Mouse (Mus musculus) urinary bladder, adult 18-20 months (tissue): ENCODE measurements around the gene Fgd1.

ENCODE experiments used
- DNase-seq, 2 experiments: peaks; one replicate each; pipeline ENCODE4 v3.0.0; 2022; ENCODE audit warnings: low spot score in 2 of 2, mixed read lengths in 2 of 2

Gene Fgd1

DNA sequence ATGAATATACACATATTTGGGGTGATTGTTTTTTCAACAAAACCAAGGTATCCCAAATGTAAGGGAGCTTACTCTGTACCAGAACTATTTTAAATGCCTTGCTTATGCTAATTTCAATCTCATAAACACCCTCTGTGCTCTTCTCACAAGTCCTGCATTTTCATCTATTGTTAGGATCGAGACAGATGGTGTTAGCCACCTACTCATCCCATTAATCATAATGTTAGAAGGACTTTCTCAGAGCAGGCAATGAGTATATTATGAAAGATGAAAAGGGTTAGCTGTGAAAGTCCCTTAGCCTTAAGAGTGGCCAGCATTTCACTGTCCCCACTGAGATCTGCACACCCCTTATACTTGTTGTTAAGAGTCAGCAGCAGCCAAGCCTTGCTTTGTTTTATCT, 41.5 kb downstream of the Fgd1 start:
- DNase-seq, result no peak

DNA sequence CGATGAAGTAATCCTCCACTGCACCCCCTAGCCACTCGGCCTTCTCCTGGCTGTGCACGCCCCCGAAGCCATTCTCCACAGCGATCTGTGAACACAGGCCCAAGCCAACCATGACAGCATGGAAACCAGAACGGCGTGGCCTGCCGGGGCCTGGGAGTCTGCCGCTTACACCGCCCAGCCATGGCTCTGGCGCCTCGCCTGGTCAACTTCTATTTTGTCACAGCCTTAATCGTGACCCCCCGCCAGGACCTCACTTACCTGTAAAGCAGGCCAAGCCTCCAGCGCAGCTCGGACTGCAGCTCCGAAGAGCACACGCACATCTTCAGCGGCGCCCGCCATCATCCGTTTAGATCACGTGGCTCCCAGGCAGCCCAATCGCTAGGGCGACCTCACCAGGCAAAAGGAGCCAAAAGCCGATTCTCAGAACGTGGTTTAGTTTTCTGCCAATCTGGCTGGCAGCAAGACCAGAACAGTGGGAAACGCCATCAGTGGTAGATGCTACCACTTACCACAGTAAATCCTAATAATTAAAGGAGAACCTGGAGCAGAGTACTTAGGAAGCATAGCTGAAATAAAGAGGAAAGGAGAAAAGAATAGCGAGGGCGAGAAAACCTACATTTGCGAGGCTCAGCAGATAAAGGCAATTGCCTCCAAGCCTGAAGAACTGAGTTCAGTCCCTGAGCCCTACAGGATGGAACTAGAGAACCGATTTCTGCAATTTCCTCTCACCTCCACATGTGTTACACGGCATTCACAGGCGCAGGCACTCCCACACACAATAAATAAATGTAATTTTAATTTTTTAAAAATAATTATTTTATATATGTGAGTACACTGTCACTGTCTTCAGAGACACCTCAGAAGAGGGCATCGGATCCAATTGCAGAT, 50.5 kb downstream of the Fgd1 start, which contains the start of gene Tsr2:
Tsr2 (minus strand) TSS at position 373 of the 888 bp plus-strand sequence.
- peak; percentile 26 to 54 for DNase-seq

DNA sequence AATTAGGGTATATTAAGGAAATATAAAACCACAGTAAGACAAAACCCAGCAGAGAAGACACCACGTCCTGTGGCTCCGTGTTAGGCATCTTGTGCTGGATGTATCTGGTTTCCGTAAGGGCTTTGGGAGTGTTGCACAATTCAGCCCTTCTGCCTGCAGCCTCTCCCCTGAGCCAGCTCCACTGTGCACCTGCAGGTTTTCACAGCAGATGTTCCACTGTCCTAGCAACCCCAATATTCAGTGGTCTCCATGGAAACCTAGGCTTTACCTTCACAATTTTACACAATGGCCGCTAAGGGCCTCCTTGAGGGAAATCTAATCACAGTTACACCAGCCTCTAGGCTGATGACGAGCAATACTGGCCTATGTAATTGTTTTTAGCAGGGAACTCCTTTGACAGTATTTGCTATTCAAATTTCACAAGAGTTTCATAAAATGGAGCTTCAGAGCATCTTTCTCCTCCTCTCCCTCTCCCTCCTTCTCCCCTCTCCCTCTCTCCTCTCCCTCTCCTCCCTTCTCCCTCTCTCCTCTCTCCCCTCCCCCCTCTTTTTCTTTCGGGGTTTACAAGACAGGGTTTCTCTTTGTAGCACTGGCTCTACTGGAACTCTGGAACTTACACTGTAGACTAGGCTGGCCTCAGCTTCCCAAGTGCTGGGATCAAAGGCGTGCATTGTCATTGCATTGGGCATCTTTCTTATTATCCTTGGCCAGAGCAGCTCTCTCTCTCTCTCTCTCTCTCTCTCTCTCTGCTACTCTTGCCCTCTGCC, 61.5 kb downstream of the Fgd1 start:
- no peak for DNase-seq

- DNase-seq, result no peak
Measured at GRCm38 (mm10) chrX:151116795-151117194, 70.8 kb downstream of the Fgd1 start.

GRCm38 (mm10) chrX:151117432-151117831, 71.5 kb downstream of the Fgd1 start:
- no peak for DNase-seq

DNA sequence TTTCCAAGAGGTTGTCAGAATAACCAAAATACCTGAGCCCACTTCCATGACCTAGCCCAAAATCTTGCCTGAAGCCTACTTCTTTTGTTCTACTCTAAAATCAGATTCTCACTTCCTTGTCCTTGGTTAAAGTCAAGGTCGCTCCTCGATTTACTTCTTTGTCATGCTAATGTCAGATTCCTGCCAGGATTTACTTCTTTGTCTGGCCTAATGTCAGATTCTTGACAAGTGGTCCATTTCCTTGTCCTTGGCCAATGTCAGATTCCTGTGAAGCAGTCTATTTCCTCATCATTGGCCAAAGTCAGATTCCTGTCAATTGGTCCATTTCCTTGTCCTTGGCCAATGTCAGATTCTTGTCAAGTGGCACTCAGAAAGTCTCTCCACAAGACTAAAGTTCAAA, 78.0 kb downstream of the Fgd1 start:
- DNase-seq, result no peak

GRCm38 (mm10) chrX:151130493-151130892, 84.5 kb downstream of the Fgd1 start:
- DNase-seq, result no peak

- no peak for DNase-seq
Measured at GRCm38 (mm10) chrX:151132785-151133184, 86.8 kb downstream of the Fgd1 start.
